Mouse (Mus musculus): ENCODE data around the gene Itgb3bp. TPM values are rescaled to one million over a fixed set of nuclear protein-coding genes. Genes with fewer than 3 reads are reported as not detected.
A peak's percentile ranks its signal among the peaks of the same experiment; 100 is the strongest.

Gene Itgb3bp
- polyA plus RNA-seq, 1 experiment from 2014 or later = 44.1 TPM

DNA sequence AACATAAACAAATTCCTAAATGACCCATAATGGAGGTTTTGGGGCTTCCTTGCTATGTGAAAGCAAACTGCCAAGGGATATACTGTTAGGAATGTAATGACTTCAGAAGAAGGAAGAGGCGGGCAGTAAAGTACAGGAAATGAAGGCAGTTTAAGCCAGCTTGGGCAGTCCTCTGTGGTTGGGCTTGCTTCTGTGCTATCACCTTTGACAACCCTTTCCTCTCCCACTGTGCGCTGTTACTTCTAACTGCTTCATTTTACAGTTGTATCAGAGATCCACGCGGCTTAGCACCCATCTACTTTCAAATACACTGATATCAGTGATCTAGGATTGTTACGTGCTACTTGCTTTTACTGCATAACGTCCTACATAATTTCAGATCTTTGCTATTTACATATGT is 137.2 kb downstream of the Itgb3bp start:
- Histone ChIP-seq H3K4me3 (no peak overlapping the region), H3K36me3 (ENCODE audit: poor library complexity, severe bottlenecking) (peaks cover 7% of the 10 kb centered on the region; the same call in 1 of the 2 replicates), H3K27ac (no peak overlapping the region), H3K9ac (no peak overlapping the region), H3K27me3 (no peaks in the 10 kb centered on the region), H3K4me2 (no peak overlapping the region), H3K9me3 (replicated peaks) (no peaks in the 10 kb centered on the region), H3K4me1 (no peaks in the 10 kb centered on the region)
- no peak for ATAC-seq
- 95% methylated on average over 6 of the region's 6 CpGs for WGBS

GRCm38 (mm10) chr4:99773041-99773440 is 156.6 kb downstream of the Itgb3bp start:
- no peak overlapping the region for H3K9ac ChIP-seq
- H3K4me2 ChIP-seq = no peak overlapping the region
- no peak overlapping the region for H3K4me3 ChIP-seq
- no peaks in the 10 kb centered on the region for H3K36me3 ChIP-seq (ENCODE audit: poor library complexity, severe bottlenecking)
- no peaks in the 10 kb centered on the region for H3K9me3 ChIP-seq (replicated peaks)
- H3K4me1 ChIP-seq = no peaks in the 10 kb centered on the region
- 83% methylated on average over 1 of the region's 1 CpGs for WGBS
- H3K27me3 ChIP-seq = no peaks in the 10 kb centered on the region
- H3K27ac ChIP-seq = no peak overlapping the region
- no peak for ATAC-seq

- no peaks in the 10 kb centered on the region for H3K27me3 ChIP-seq
- ATAC-seq = no peak
- no peak overlapping the region for H3K4me2 ChIP-seq
- no peaks in the 10 kb centered on the region for H3K36me3 ChIP-seq (ENCODE audit: poor library complexity, severe bottlenecking)
- no peak overlapping the region for H3K9ac ChIP-seq
- H3K9me3 ChIP-seq (replicated peaks) = no peaks in the 10 kb centered on the region
- 83% methylated on average over 5 of the region's 5 CpGs for WGBS
- H3K27ac ChIP-seq = no peak overlapping the region
- no peak overlapping the region for H3K4me3 ChIP-seq
- no peaks in the 10 kb centered on the region for H3K4me1 ChIP-seq
These were observed 159.1 kb downstream of the Itgb3bp start for GRCm38 (mm10) chr4:99770555-99770954.

GRCm38 (mm10) chr4:99766753-99767152 is 162.9 kb downstream of the Itgb3bp start:
- Histone ChIP-seq H3K4me2 (no peak overlapping the region), H3K36me3 (ENCODE audit: poor library complexity, severe bottlenecking) (no peaks in the 10 kb centered on the region), H3K27me3 (no peaks in the 10 kb centered on the region), H3K9ac (no peak overlapping the region), H3K4me1 (no peaks in the 10 kb centered on the region), H3K27ac (no peak overlapping the region), H3K9me3 (replicated peaks) (no peaks in the 10 kb centered on the region), H3K4me3 (no peak overlapping the region)
- 51% methylated on average over 1 of the region's 1 CpGs for WGBS
- ATAC-seq = peak; percentile 55; the same call in 1 of the 2 replicates

GRCm38 (mm10) chr4:99766303-99766702 is 163.3 kb downstream of the Itgb3bp start:
- WGBS = 79% methylated on average over 5 of the region's 5 CpGs
- ATAC-seq = no peak

DNA sequence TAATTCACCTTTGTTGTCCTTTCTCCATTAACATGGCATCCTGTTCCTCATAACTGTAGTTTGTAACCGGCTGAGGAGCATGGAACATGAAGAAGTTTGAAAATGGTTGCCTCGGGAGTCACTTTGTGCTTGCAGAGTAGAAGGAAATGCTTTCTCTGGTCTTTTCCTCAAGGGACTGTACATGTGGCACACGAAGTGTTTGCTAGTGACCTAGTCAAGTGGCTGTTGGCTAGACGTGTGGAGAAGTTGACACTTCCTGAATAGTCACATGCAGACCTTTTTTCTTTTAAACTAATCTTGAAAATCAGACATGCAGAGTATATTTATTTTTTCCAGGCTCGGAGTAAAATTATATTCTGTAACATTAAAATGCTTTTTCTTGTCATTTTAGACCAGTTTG is 177.2 kb downstream of the Itgb3bp start:
- no peaks in the 10 kb centered on the region for H3K4me1 ChIP-seq
- no peaks in the 10 kb centered on the region for H3K9me3 ChIP-seq (replicated peaks)
- no peak overlapping the region for H3K4me2 ChIP-seq
- ATAC-seq = no peak
- H3K27ac ChIP-seq = no peak overlapping the region
- H3K9ac ChIP-seq = no peak overlapping the region
- no peaks in the 10 kb centered on the region for H3K27me3 ChIP-seq
- WGBS = 92% methylated on average over 5 of the region's 5 CpGs
- no peak overlapping the region for H3K4me3 ChIP-seq
- H3K36me3 ChIP-seq (ENCODE audit: poor library complexity, severe bottlenecking) = peaks cover 6% of the 10 kb centered on the region

More at GRCm38 (mm10) chr4:99766303-99766702, 163.3 kb downstream of the Itgb3bp start:
- Histone ChIP-seq H3K27me3 (no peaks in the 10 kb centered on the region), H3K9me3 (replicated peaks) (no peaks in the 10 kb centered on the region), H3K27ac (no peak overlapping the region), H3K4me3 (no peak overlapping the region), H3K4me1 (no peaks in the 10 kb centered on the region), H3K4me2 (no peak overlapping the region), H3K36me3 (ENCODE audit: poor library complexity, severe bottlenecking) (no peaks in the 10 kb centered on the region), H3K9ac (no peak overlapping the region)

GRCm38 (mm10) chr4:99739836-99740235 is 189.8 kb downstream of the Itgb3bp start:
- H3K9me3 ChIP-seq (replicated peaks) = no peaks in the 10 kb centered on the region
- H3K27me3 ChIP-seq = no peaks in the 10 kb centered on the region
- H3K4me3 ChIP-seq = no peak overlapping the region
- H3K4me1 ChIP-seq = 0 out of 2 replicates have a peak, but pooled peaks cover 4% of the 10 kb centered on the region
- H3K27ac ChIP-seq = no peak overlapping the region
- H3K4me2 ChIP-seq = no peak overlapping the region; the same call in 1 of the 2 replicates
- WGBS = 17% methylated on average over 7 of the region's 7 CpGs
- no peak for ATAC-seq
- no peaks in the 10 kb centered on the region for H3K36me3 ChIP-seq (ENCODE audit: poor library complexity, severe bottlenecking)
- H3K9ac ChIP-seq = no peak overlapping the region

- no peak overlapping the region for H3K4me3 ChIP-seq
- H3K4me2 ChIP-seq = no peak overlapping the region
- peaks cover 37% of the 10 kb centered on the region for H3K36me3 ChIP-seq (ENCODE audit: poor library complexity, severe bottlenecking)
- peaks cover 13% of the 10 kb centered on the region for H3K9me3 ChIP-seq (replicated peaks)
- no peak for ATAC-seq
- no peak overlapping the region for H3K27ac ChIP-seq
- 93% methylated on average over 8 of the region's 8 CpGs for WGBS
- no peaks in the 10 kb centered on the region for H3K27me3 ChIP-seq
- no peaks in the 10 kb centered on the region for H3K4me1 ChIP-seq
- no peak overlapping the region for H3K9ac ChIP-seq
These were observed 203.6 kb downstream of the Itgb3bp start for GRCm38 (mm10) chr4:99725914-99726451.

GRCm38 (mm10) chr4:99724331-99724730 is 205.3 kb downstream of the Itgb3bp start:
- Histone ChIP-seq H3K27me3 (no peaks in the 10 kb centered on the region), H3K4me2 (no peak overlapping the region), H3K36me3 (ENCODE audit: poor library complexity, severe bottlenecking) (peaks cover 26% of the 10 kb centered on the region), H3K9me3 (replicated peaks) (peaks cover 3% of the 10 kb centered on the region; the same call in 1 of the 2 replicates), H3K4me1 (no peaks in the 10 kb centered on the region), H3K9ac (no peak overlapping the region), H3K27ac (no peak overlapping the region), H3K4me3 (no peak overlapping the region)
- 90% methylated on average over 4 of the region's 4 CpGs for WGBS
- ATAC-seq = no peak

- Histone ChIP-seq H3K27me3 (no peaks in the 10 kb centered on the region), H3K4me3 (no peak overlapping the region), H3K4me2 (no peak overlapping the region), H3K27ac (no peak overlapping the region), H3K4me1 (peaks cover 6% of the 10 kb centered on the region; the same call in 1 of the 2 replicates), H3K9ac (no peak overlapping the region), H3K36me3 (ENCODE audit: poor library complexity, severe bottlenecking) (0 out of 2 replicates have a peak, but pooled peaks cover 6% of the 10 kb centered on the region), H3K9me3 (replicated peaks) (no peaks in the 10 kb centered on the region)
- no peak for ATAC-seq
- 83% methylated on average over 4 of the region's 4 CpGs for WGBS
These were observed 211.7 kb downstream of the Itgb3bp start for GRCm38 (mm10) chr4:99717905-99718304.

GRCm38 (mm10) chr4:99715783-99716416 is 213.7 kb downstream of the Itgb3bp start:
- Histone ChIP-seq H3K9ac (peak overlapping the region; percentile 82), H3K4me3 (peak overlapping the region; percentile 59), H3K36me3 (ENCODE audit: poor library complexity, severe bottlenecking) (0 out of 2 replicates have a peak, but pooled peaks cover 6% of the 10 kb centered on the region), H3K4me2 (peak overlapping the region; percentile 71), H3K27me3 (no peaks in the 10 kb centered on the region), H3K9me3 (replicated peaks) (no peaks in the 10 kb centered on the region), H3K27ac (peak overlapping the region; percentile 45; the same call in 1 of the 2 replicates), H3K4me1 (peaks cover 6% of the 10 kb centered on the region; the same call in 1 of the 2 replicates)
- 28% methylated on average over 25 of the region's 25 CpGs for WGBS
- ATAC-seq = no peak; the same call in 1 of the 2 replicates
